Mouse (Mus musculus) right cerebral cortex, postnatal 4 days (tissue): Measurements from ENCODE around the gene Gm4707.
"Not testable (repeated sequence)": the region's sequence is repeated elsewhere in the genome, so short reads cannot be mapped to it uniquely, and the experiment has no call there.

Experiments
- DNase-seq: peaks from one replicate; pipeline ENCODE4 v3.0.0-alpha.2; 2022

Gm4707 gene

DNA sequence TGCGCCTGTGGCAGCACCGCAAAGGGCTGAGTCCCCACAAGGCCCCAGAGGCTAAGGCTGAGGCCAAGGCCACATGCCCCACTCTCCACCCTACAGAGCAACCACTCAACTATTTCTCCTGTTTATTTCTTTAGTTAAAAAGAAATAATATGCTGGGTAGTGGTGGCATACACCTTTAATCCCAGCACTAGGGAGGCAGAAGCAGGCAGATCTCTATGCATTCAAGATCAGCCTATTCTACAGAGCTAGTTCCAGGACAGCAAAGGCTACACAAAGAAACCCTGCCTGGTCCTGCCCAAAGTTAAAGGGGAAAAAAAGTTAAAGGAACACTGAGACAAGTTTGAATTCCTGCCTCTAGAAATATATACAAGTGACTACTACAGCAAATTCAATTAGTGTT lies at the start of gene Gm4707:
Gm4707 (minus strand) TSS at position 101 of the 400 bp plus-strand sequence.
- DNase-seq, result no peak

GRCm38 (mm10) chr17:71506832-71507231 lies 47.1 kb upstream of the Gm4707 start:
- no peak for DNase-seq

DNA sequence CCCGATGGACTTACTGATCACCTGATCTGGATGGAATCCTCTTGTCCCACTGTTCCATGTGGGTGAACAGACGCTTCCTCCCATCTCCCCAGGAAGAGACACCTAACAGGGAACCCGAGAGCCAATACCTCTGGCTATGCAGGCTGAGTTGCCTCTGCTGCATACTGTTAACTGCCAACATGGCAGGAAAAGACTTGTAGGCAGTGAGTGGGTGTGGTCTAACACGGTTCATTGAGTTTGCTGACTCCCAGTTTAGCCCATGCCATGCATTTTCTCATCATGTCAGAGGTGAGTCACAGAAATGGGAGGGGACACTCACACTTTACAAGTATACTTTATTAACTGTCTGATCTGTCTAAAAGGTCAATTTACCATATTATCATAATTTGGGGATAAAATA lies 36.1 kb upstream of the Gm4707 start:
- no peak for DNase-seq

DNA sequence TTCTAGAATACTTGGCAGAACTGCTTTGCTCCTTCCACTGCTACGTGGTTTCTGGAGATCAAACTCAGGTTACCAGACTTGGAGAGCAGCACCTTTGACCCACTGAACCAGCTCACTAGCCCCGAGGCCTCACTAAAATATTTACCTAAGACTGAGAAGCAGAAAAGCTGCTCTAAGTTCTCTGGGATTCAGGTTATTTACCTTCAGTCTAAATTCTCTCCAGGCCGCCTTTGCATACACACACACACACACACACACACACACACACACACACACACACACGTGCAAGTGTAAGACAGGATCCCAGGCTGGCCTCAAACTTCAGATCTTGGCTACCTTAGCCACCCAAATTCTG lies 31.6 kb upstream of the Gm4707 start:
- no peak for DNase-seq

- no peak for DNase-seq
Measured at GRCm38 (mm10) chr17:71490666-71491331, 31.1 kb upstream of the Gm4707 start.

DNA sequence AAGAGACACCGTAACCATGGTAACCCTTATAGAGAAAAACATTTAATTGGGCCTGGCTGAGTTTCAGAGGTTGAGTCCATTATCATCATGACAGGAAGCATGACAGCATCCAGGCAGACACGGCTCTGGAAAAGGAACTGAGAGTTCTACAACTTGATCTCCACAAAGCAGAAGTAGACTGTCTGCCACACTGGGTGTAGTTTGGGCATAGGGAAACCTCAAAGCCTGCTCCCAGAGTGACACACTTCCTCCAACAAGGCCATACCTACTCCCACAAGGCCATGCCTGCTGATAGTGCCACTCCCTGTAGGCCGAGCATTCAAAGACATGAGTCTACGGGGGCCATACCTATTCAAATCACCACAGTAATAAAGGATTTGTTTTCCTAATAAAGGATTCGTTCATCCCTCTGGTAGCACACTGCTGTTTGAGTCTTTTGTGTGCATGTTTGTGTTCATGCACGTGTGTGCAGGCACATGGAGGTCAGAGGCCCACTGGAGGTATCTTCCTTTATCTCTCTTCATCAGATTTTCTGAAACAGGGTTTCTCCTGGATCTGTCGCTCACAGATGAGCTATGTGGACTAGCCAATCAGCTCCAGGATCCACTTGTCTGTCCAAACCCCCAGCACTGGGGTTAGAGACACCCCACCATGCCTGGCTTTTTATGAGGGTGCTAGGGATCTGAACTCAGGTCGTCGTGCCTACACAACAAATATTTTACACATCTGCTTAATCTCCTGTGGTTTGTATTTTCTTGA lies 30.2 kb upstream of the Gm4707 start:
- no peak for DNase-seq

DNA sequence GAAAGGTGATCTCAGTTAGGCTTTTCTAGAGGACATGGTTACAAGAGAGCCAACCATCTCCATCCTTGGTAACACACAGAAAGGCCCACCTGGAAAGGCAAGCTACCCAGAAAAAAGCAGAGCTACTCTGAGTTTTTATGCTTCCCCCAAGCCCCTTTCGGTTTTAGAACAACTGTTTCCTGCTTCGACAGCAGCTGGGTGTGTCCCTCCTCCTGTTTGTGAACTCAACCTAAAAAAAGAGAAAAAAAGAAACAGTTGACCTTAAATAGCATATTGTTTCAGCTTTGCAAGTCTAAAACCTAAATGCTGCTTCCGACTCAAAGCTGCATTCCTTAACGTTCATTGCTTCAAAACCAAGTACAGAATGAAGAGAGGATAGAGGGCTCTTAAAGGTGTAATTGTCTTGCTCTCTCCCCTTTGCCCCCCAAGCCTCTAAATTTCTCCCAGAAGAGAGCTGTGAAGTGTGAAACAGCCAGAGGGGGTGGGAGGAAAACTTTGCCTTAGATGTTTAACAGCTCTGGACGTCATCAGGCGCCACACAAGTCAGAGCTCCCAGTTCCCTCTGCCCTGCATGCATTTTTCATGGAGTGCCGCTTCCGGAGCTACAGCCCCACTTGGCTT lies 26.6 kb upstream of the Gm4707 start:
- no peak for DNase-seq

DNA sequence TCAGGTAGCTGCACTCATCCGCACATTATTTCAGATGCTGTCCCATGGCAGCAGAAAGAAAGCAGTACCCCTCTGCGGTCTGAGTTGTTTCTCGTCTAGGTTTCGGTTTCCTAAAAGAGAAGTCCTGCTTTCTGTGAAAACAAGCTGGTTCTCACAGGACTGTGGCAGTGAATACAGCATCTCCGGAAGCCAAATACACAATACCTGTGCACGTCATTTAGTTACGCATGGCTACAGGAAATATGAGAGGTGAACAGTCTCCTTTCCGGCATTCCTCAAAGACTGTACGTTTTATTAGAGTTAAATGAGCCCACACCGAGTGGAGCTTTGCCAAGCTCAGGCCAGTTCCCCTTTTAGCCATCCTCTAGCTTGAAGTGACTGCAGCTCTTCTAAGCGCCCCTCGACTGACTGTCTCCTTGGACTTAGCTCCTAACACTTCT lies 26.1 kb upstream of the Gm4707 start:
- DNase-seq, result no peak

DNA sequence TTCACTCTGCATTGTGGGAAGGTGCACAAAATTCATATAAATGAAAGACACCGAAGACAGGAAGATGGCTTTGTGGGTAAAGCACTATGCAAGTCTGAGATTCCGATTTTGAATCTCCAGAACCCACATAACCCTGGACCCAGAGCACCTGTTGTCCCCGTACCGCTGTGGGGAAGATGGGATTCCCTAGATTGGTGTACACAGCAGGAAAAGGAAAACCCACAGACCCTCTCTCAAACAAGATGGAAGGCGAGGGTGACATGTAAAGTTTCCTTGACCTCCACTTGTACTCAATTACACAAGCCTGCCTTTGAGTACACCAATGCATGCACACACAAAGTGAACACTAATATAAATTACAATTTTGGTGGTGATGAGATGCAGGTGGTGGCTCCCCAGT lies 25.0 kb upstream of the Gm4707 start:
- no peak for DNase-seq

- no peak for DNase-seq
Measured at GRCm38 (mm10) chr17:71483418-71484060, 23.8 kb upstream of the Gm4707 start.

GRCm38 (mm10) chr17:71479381-71479901 lies 19.7 kb upstream of the Gm4707 start:
- no peak for DNase-seq

DNA sequence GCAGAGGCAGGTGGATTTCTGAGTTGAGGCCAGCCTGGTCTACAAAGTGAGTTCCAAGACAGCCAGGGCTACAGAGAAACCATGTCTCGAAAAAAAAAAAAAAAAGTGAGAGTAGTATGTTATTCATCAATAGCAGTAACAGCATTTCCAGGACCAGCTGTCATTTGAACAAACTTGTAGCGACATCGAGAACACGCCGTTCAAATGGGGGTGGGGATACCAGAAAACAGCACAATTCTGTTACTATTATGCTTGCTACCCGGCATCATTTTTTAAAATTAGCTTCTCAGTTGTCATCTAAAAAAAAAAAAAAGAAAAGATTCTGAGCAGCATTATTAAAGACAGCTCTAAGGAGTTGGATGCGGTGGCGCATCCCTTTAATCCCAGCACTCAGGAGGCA lies 17.8 kb upstream of the Gm4707 start:
- no peak for DNase-seq

DNA sequence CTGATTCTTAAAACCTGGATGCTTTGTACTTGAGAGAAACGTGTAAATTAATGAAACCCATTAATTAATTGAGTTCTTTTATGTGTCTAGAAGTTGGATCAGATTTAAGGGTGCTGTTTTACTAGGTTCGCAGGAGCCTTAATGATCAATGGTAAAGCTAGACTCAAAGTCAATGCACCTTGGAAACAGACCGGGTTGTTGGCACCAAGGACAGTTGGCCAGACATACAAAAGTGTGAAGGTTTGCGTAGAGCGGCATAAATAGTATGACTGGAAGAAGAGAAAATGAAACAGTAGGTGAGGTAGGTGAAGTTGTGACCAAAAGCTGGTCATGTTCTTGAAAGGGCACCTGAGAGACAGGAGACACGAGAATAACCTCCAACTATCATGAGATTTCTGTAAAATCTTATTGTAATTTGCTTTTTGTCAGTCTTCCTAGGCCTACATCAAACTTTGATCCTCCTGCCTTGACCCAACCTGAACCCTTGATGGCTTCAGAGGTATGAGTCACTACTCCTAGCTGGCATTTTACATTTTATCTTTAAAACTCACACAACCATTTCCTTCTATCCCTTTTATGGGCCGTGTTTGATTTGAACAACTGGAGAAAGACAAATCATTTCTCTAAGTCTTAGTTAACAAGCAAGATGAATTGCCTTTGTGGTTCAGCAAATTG lies 16.8 kb upstream of the Gm4707 start:
- no peak for DNase-seq

DNA sequence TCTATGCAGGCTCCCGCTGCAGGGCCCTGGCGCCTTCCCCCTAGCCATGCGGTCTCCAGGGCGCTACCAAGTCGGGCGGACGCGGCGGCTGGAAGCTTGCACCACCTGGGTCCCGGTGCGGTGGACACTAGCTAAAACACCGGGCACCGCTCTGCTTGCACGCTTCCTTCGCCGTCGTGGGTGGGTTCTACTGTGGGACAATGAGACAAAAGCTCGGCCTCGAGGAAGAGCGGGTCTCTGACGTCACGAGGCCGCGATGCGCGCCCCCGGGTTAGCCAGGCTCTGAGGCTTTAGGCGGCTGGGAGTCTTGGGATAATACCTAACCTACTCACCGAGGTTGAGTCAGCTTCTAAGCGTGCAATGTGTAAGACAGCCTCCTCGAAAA lies 16.0 kb upstream of the Gm4707 start:
- DNase-seq, result peak; percentile 68

- peak; percentile 87 for DNase-seq
Measured at GRCm38 (mm10) chr17:71474762-71475704, 15.3 kb upstream of the Gm4707 start, which contains the start of gene Smchd1. Gene Smchd1, minus strand, starts transcription at chr17:71475343.

DNA sequence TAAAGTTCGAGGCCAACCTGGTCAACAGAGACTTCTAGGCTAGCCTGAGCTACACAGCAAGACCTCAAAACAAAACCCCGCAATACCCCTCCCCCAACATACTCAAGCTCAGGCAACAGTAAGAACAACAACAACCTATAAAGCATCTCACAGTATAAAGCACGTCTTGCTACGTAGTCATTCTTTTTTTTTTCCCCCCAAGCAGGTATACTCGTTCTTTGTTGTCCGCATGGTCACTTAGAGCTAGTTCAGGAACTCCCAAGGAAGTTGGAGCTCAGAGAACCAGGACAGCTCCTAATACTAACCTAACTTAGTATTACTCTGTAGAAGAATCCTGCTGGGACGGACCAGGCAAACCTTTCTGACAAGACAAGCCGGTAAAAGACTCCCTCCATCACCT lies 14.4 kb upstream of the Gm4707 start:
- no peak for DNase-seq

DNA sequence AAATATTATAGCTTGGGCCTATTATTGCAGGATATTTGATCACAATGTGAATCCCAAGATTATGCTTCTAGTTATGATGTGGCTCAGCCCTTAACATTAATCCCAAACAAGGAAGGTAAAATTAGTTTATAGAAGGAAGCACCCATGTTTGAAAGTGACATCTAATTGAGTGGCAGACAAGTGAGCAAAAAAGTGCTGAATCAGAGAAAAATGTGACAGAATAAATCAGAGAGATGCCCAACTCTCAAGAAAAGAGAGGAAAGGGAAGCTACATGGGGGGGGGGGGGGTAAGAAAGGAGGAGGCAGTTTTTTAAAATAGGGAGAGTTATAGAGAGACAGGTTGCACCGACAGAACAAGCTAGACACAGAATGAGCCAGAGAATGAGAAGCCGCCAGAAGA lies 11.5 kb upstream of the Gm4707 start:
- no peak for DNase-seq

DNA sequence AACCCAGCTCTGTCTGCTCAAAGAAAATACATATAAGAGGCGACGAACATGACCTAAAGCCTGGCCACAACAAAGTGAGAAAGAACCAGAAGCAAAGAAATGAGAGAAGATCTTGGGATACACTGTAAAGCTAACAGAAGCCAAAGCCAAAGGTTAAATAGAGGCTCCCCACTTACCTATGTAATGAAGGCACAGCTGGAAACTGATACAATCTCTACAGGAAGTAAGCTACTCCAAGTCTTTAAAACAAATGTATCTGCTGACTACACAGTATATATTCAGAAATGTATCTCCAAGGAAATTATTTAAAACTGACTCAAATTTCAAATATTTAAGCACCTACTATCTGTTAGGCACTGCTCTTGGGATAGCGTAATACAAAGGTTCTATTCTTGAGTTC lies 594 bp upstream of the Gm4707 start:
- DNase-seq, result no peak

DNA sequence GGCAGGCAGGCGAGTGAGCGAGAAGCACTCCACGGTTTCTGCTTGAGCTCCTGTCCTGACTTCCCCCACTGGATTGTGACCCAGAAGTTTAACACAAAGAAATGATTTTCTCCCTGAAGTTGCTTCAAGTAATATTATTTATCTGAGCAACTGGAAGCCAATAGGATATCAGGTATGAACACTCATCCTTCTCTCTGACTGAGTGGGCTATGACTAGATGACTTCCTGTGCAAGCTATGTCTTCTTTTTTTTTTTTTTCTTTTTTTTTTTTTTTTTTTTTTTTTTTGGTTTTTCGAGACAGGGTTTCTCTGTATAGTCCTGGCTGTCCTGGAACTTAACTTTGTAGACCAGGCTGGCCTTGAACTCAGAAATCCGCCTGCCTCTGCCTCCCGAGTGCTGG lies 2.4 kb downstream of the Gm4707 start:
- DNase-seq, result not testable (repeated sequence)

DNA sequence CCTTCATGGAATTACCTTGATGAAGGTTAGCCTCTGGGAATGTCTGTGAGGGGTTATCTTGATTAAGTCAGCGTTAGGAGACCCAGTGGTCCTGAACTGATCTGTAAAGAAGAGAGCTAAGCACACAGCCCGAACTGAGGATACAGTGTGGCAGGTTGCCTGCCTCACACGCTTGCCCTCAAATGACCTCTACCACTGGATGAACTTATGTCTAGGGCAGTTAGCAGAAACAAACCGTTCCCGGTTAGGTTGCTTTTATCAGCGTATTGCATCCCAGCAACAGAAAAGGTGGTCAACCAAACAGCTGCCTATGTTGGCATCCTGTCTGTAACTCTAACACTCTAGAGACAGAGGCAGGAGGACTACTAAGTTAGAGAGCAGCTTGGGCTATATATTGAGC lies 14.5 kb downstream of the Gm4707 start:
- DNase-seq, result no peak

DNA sequence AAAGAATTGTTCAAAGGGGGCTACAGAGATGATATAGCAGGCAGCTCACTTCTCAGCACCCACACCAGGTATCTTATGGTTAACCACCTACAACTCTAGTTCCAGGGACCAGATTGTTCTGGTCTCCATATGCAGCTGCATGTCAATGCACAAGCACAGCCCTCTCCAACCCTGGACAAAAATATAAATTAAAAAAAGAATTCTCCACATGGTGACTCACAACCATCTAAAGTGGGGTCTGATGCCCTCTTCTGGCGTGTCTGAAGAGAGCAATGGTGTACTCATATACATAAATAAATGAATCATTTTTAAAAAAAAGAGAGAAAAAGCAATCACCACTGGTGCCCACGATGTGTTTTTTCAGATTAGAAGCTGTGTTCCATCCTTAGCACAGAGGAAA lies 15.0 kb downstream of the Gm4707 start:
- DNase-seq, result no peak

GRCm38 (mm10) chr17:71444126-71444525 lies 15.6 kb downstream of the Gm4707 start:
- DNase-seq, result no peak
